Mouse (Mus musculus) heart, postnatal 25 days (tissue): ENCODE data around the gene Bag3. TPM values are rescaled to one million over a fixed set of nuclear protein-coding genes. Genes with fewer than 3 reads are reported as not detected.
"Not testable (repeated sequence)": the region's sequence is repeated elsewhere in the genome, so short reads cannot be mapped to it uniquely, and the experiment has no call there.

ENCODE experiments used
- DNase-seq: peaks from one replicate; pipeline ENCODE4 v3.0.0; 2022; ENCODE audit warnings: low spot score
- intact Hi-C: fragments of 180-260 bp; cut with DNase I; formaldehyde crosslinking; loops from one replicate; pipeline ENCODE4 v1.15.1; 2025
- total RNA-seq, 2 experiments: library from RNA; stranded (reverse); gene quantifications; 2 replicates each; pipeline ENCODE4 v1.2.3; 2021

Gene Bag3
- total RNA-seq, 2 experiments from 2014 or later: 220 to 262 TPM

- intact Hi-C loops: no loop called here
- no peak for DNase-seq
These were observed 33.6 kb downstream of the Bag3 start for GRCm38 (mm10) chr7:128556923-128557430.

GRCm38 (mm10) chr7:128563373-128563772 is 40.0 kb downstream of the Bag3 start:
- intact Hi-C loops: loop anchor here (1.0 to 10.0 kb wide), 3 partner anchors 91 to 189 kb away; no protein-coding TSS in a partner anchor
- no peak for DNase-seq

- DNase-seq: no peak
- intact Hi-C loops: loop anchor here (10.0 kb wide), 1 partner anchor 192 kb away; no protein-coding TSS in a partner anchor
These were observed 42.9 kb downstream of the Bag3 start for GRCm38 (mm10) chr7:128566311-128566710.

GRCm38 (mm10) chr7:128567561-128568244 is 44.3 kb downstream of the Bag3 start:
- intact Hi-C loops: loop anchor here (10.0 kb wide), 1 partner anchor 193 kb away; no protein-coding TSS in a partner anchor
- no peak for DNase-seq

- not testable (repeated sequence) for DNase-seq
- intact Hi-C loops: loop anchor here (10.0 kb wide), 1 partner anchor 195 kb away; no protein-coding TSS in a partner anchor
These were observed 46.0 kb downstream of the Bag3 start for GRCm38 (mm10) chr7:128569429-128569828.

GRCm38 (mm10) chr7:128569987-128570656 is 46.7 kb downstream of the Bag3 start:
- DNase-seq: no peak
- intact Hi-C loops: loop anchor here (10.0 kb wide), 1 partner anchor 195 kb away; no protein-coding TSS in a partner anchor

GRCm38 (mm10) chr7:128570657-128571056 is 47.2 kb downstream of the Bag3 start:
- intact Hi-C loops, DNase-seq: not testable (repeated sequence)

- intact Hi-C loops: no loop called here
These were observed 48.6 kb downstream of the Bag3 start for GRCm38 (mm10) chr7:128572030-128572429.

GRCm38 (mm10) chr7:128575211-128575610 is 51.8 kb downstream of the Bag3 start:
- intact Hi-C loops: no loop called here
- no peak for DNase-seq

More at GRCm38 (mm10) chr7:128572030-128572429, 48.6 kb downstream of the Bag3 start:
- DNase-seq: no peak

GRCm38 (mm10) chr7:128575794-128576193 is 52.4 kb downstream of the Bag3 start:
- DNase-seq: no peak
- intact Hi-C loops: no loop called here

GRCm38 (mm10) chr7:128577607-128578006 is 54.2 kb downstream of the Bag3 start:
- intact Hi-C loops: no loop called here

GRCm38 (mm10) chr7:128578199-128578945 is 55.0 kb downstream of the Bag3 start:
- intact Hi-C loops: no loop called here
- DNase-seq: no peak

More at GRCm38 (mm10) chr7:128577607-128578006, 54.2 kb downstream of the Bag3 start:
- no peak for DNase-seq

- DNase-seq: no peak
- intact Hi-C loops: no loop called here
These were observed 56.0 kb downstream of the Bag3 start for GRCm38 (mm10) chr7:128579381-128579780.

- intact Hi-C loops: no loop called here
- DNase-seq: no peak
These were observed 56.9 kb downstream of the Bag3 start for GRCm38 (mm10) chr7:128580318-128580717.

- no peak for DNase-seq
- intact Hi-C loops: no loop called here
These were observed 58.6 kb downstream of the Bag3 start for GRCm38 (mm10) chr7:128581864-128582484.

- no peak for DNase-seq
- intact Hi-C loops: no loop called here
These were observed 60.0 kb downstream of the Bag3 start for GRCm38 (mm10) chr7:128583213-128583948.

GRCm38 (mm10) chr7:128587334-128587933 is 64.0 kb downstream of the Bag3 start:
- intact Hi-C loops: no loop called here
- no peak for DNase-seq

- DNase-seq: no peak
- intact Hi-C loops: no loop called here
These were observed 68.1 kb downstream of the Bag3 start for GRCm38 (mm10) chr7:128591345-128592084.
